Mouse (Mus musculus) stomach, postnatal 0 days (tissue): ENCODE data around the gene Ryr1.

Experiments
- CTCF ChIP-seq: IDR thresholded peaks from 2 replicates; pipeline ENCODE4 v1.5.1; 2016; ENCODE audit warnings: antibody characterized with exemption, low read depth, mild to moderate bottlenecking, moderate library complexity
- EP300 ChIP-seq: optimal IDR thresholded peaks from 2 replicates; pipeline ENCODE3; 2016; ENCODE audit warnings: antibody characterized with exemption

GRCm38 (mm10) chr7:28956270-28956669 is 168.7 kb downstream of the Ryr1 start:
- no peak for TF ChIP-seq CTCF
- TF ChIP-seq EP300 = no peak
